Mouse (Mus musculus) kidney, embryonic 16.5 days (tissue): ENCODE measurements around the gene Gja5. TPM values are rescaled to one million over a fixed set of nuclear protein-coding genes. Genes with fewer than 3 reads are reported as not detected.
"Not testable (repeated sequence)": the region's sequence is repeated elsewhere in the genome, so short reads cannot be mapped to it uniquely, and the experiment has no call there.

ENCODE experiments used
- ATAC-seq: fragments of 200-750 bp; cut with Nextera tagmentation; 2 replicates; pipeline ENCODE4 v1.8.0; 2017; ENCODE audit warnings: moderate TSS enrichment; ENCODE audit not compliant: low FRiP score, low TSS enrichment
- H3K27ac ChIP-seq: fragments of 300-500 bp; sonication (generic); 2 replicates; pipeline ENCODE4 v1.5.1; 2014; ENCODE audit warnings: low read length
- H3K27me3 ChIP-seq: fragments of 300-500 bp; sonication (generic); 2 replicates; pipeline ENCODE4 v1.6.1; 2014; ENCODE audit warnings: low read length, control low read depth, mixed read lengths; ENCODE audit not compliant: insufficient read depth
- H3K36me3 ChIP-seq: fragments of 300-500 bp; sonication (generic); 2 replicates; pipeline ENCODE4 v1.6.1; 2014; ENCODE audit warnings: low read length, control low read depth, mixed read lengths; ENCODE audit not compliant: insufficient read depth
- H3K4me1 ChIP-seq: fragments of 300-500 bp; sonication (generic); 2 replicates; pipeline ENCODE4 v1.6.1; 2014; ENCODE audit warnings: low read length, control low read depth, mixed read lengths; ENCODE audit not compliant: insufficient read depth
- H3K4me2 ChIP-seq: fragments of 300-500 bp; sonication (generic); replicated peaks from 2 replicates; pipeline ENCODE4 v1.6.1; 2014; ENCODE audit warnings: low read depth, low read length
- H3K4me3 ChIP-seq: fragments of 300-500 bp; sonication (generic); 2 replicates; pipeline ENCODE4 v1.5.1; 2014; ENCODE audit warnings: mild to moderate bottlenecking, low read length
- H3K9ac ChIP-seq: fragments of 300-500 bp; sonication (generic); replicated peaks from 2 replicates; pipeline ENCODE4 v1.6.1; 2014; ENCODE audit warnings: low read length
- H3K9me3 ChIP-seq: fragments of 300-500 bp; sonication (generic); 2 replicates; pipeline ENCODE4 v1.6.1; 2016; ENCODE audit warnings: low read length, control low read depth
- WGBS: fragments of 180-500 bp; shearing (Covaris S2); extraction: QIAGEN DNeasy Blood & Tissue Kit; methylation state at CpG from one replicate; pipeline ENCODE4 v1.1.7; 2014; 5-methylcytosine and 5-hydroxymethylcytosine counted together
- polyA plus RNA-seq: library from polyadenylated mRNA; unstranded; fragments of >200 nt; fragmentation: Nextera tagmentation; extraction: Ambion mirVana; gene quantifications from 2 replicates; pipeline ENCODE4 v1.2.1, GENCODE M21; 2015

Gja5 gene
- polyA plus RNA-seq, 1 experiment from 2014 or later, result 29.1 TPM

GRCm38 (mm10) chr3:97072361-97072760 lies 167.9 kb downstream of the Gja5 start:
- H3K9me3 ChIP-seq, H3K4me2 ChIP-seq, H3K9ac ChIP-seq, H3K4me1 ChIP-seq, ATAC-seq, H3K36me3 ChIP-seq, H3K27ac ChIP-seq, H3K27me3 ChIP-seq, H3K4me3 ChIP-seq: not testable (repeated sequence)
- 62% methylated on average over 5 of the region's 5 CpGs for WGBS

GRCm38 (mm10) chr3:97075744-97076350 lies 171.4 kb downstream of the Gja5 start:
- H3K4me3 ChIP-seq, H3K9me3 ChIP-seq, H3K36me3 ChIP-seq, H3K4me2 ChIP-seq, ATAC-seq, H3K4me1 ChIP-seq, H3K27ac ChIP-seq, H3K27me3 ChIP-seq, H3K9ac ChIP-seq: not testable (repeated sequence)
- 10% methylated on average over 2 of the region's 11 CpGs for WGBS

- no peaks in the 10 kb centered on the region for H3K9me3 ChIP-seq
- H3K4me2 ChIP-seq, result 0 out of 2 replicates have a peak overlapping the region, but pooled peaks have one; percentile 2
- H3K36me3 ChIP-seq, result no peaks in the 10 kb centered on the region
- 0 out of 2 replicates have a peak overlapping the region, but pooled peaks have one; percentile 4 for H3K9ac ChIP-seq
- H3K27ac ChIP-seq, result no peak overlapping the region
- H3K27me3 ChIP-seq, result no peaks in the 10 kb centered on the region
- 56% methylated on average over 6 of the region's 6 CpGs for WGBS
- ATAC-seq, result no peak
- 0 out of 2 replicates have a peak overlapping the region, but pooled peaks have one; percentile 6 for H3K4me3 ChIP-seq
- 0 out of 2 replicates have a peak, but pooled peaks cover 3% of the 10 kb centered on the region for H3K4me1 ChIP-seq
These were observed 171.9 kb downstream of the Gja5 start for GRCm38 (mm10) chr3:97076412-97076811.

- Histone ChIP-seq H3K9ac (no peak overlapping the region), H3K4me3 (no peak overlapping the region), H3K4me1 (0 out of 2 replicates have a peak, but pooled peaks cover 3% of the 10 kb centered on the region), H3K27ac (no peak overlapping the region), H3K9me3 (no peaks in the 10 kb centered on the region), H3K4me2 (no peak overlapping the region), H3K36me3 (no peaks in the 10 kb centered on the region), H3K27me3 (no peaks in the 10 kb centered on the region)
- 52% methylated on average over 4 of the region's 4 CpGs for WGBS
- ATAC-seq, result no peak
These were observed 173.9 kb downstream of the Gja5 start for GRCm38 (mm10) chr3:97078436-97078835.

GRCm38 (mm10) chr3:97082156-97082555 lies 177.7 kb downstream of the Gja5 start:
- Histone ChIP-seq H3K4me3 (no peak overlapping the region), H3K27me3 (no peaks in the 10 kb centered on the region), H3K9ac (no peak overlapping the region), H3K27ac (no peak overlapping the region), H3K9me3 (peaks cover 10% of the 10 kb centered on the region), H3K4me1 (no peaks in the 10 kb centered on the region), H3K36me3 (no peaks in the 10 kb centered on the region), H3K4me2 (no peak overlapping the region)
- 90% methylated on average over 5 of the region's 5 CpGs for WGBS
- ATAC-seq, result no peak

- ATAC-seq, result no peak
- no peak overlapping the region for H3K4me3 ChIP-seq
- no peak overlapping the region for H3K27ac ChIP-seq
- H3K27me3 ChIP-seq, result no peaks in the 10 kb centered on the region
- no peaks in the 10 kb centered on the region for H3K36me3 ChIP-seq
- H3K4me1 ChIP-seq, result no peaks in the 10 kb centered on the region
- no peak overlapping the region for H3K4me2 ChIP-seq
- H3K9me3 ChIP-seq, result peaks cover 14% of the 10 kb centered on the region
- H3K9ac ChIP-seq, result no peak overlapping the region
- 85% methylated on average over 4 of the region's 4 CpGs for WGBS
These were observed 182.8 kb downstream of the Gja5 start for GRCm38 (mm10) chr3:97087326-97087725.

- WGBS, result 91% methylated on average over 4 of the region's 4 CpGs
- ATAC-seq, H3K36me3 ChIP-seq, H3K27me3 ChIP-seq, H3K4me2 ChIP-seq, H3K4me3 ChIP-seq, H3K9ac ChIP-seq, H3K4me1 ChIP-seq, H3K27ac ChIP-seq: not testable (repeated sequence)
- H3K9me3 ChIP-seq, result peaks cover 14% of the 10 kb centered on the region
These were observed 183.8 kb downstream of the Gja5 start for GRCm38 (mm10) chr3:97088291-97088690.

- H3K4me1 ChIP-seq, H3K27ac ChIP-seq, H3K4me3 ChIP-seq, H3K9me3 ChIP-seq, H3K27me3 ChIP-seq, H3K9ac ChIP-seq, H3K4me2 ChIP-seq, ATAC-seq, H3K36me3 ChIP-seq: not testable (repeated sequence)
- WGBS, result 81% methylated on average over 7 of the region's 7 CpGs
These were observed 187.5 kb downstream of the Gja5 start for GRCm38 (mm10) chr3:97091971-97092370.

- not testable (repeated sequence) for H3K27me3 ChIP-seq, H3K27ac ChIP-seq, ATAC-seq, H3K4me3 ChIP-seq, H3K9ac ChIP-seq, H3K36me3 ChIP-seq, H3K4me1 ChIP-seq, H3K4me2 ChIP-seq, H3K9me3 ChIP-seq
- WGBS, result 38% methylated on average over 3 of the region's 4 CpGs
These were observed 192.2 kb downstream of the Gja5 start for GRCm38 (mm10) chr3:97096664-97097063.

- Histone ChIP-seq H3K36me3 (no peaks in the 10 kb centered on the region), H3K27me3 (no peaks in the 10 kb centered on the region), H3K4me2 (no peak overlapping the region), H3K9me3 (peaks cover 3% of the 10 kb centered on the region; the same call in 1 of the 2 replicates), H3K27ac (no peak overlapping the region), H3K4me1 (peaks cover 5% of the 10 kb centered on the region), H3K9ac (no peak overlapping the region), H3K4me3 (no peak overlapping the region)
- ATAC-seq, result peak; percentile 39; the same call in 1 of the 2 replicates
- WGBS, result 63% methylated on average over 10 of the region's 10 CpGs
These were observed 196.5 kb downstream of the Gja5 start for GRCm38 (mm10) chr3:97100784-97101641.
